Mouse (Mus musculus) frontal cortex, postnatal 25 days (tissue): Measurements from ENCODE around the gene Plppr4.

Experiments used
- DNase-seq, 2 experiments: peaks; one replicate each; pipeline ENCODE4 v3.0.0; 2022; ENCODE audit warnings: low spot score in 2 of 2

Gene Plppr4

DNA sequence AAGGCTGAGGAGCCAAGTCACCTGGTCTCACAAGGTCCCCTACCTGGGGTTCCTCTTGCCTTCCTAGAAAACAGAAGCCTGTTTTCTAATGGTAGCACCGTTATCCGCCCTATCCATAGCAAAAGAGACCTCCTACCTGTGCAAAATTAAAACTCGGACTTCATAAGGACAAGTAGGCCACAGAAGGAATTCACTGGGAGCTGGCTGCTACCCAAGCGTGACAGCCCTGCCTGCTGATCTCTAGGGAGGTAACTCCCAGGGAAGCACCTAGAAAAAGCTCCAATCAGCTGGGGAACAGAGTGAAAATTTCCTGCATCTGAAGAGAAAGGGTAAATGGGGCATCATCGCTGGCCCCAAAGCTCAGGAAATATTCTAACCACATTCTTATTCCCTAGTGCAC is at the start of gene Plppr4:
Plppr4 (minus strand) TSS at position 349 of the 400 bp plus-strand sequence.
- no peak for DNase-seq

DNA sequence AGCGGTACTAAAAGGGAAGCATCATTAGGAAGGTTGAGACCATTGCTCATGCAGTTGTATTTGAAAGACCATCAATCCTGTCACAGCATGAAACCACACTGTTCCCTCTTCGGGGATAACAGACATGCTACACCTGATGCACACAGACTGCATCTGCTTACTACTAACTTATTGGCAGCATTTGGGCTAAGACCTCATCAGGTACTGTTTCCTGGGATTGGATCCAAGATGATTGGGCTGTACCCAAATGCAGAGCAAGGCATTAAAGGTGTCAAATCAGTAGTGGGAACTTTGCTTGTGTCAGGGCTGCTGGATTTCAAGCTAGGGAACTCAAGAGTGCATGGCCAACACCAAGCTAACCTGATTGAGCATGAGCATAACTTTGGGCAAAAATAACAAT is 45.1 kb upstream of the Plppr4 start:
- no peak for DNase-seq

DNA sequence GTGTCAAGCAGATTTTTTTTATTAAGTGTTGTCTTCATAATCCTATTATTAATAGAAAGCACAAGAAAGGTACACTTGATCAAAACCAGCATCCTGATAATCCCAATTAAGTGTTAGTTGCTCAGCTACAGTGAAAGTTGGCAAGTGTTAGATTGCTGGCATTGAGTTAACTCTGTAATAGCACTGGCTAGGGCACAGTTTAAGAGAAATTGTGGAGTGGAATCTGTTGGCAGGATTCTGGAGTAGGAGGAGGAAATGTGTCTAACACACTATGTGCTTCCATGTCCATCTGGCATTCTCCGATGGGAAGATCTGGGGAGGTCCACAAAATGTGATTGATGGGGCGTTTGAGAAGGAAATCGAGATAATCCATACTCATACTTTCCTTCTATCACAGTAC is 43.1 kb upstream of the Plppr4 start:
- DNase-seq = no peak

DNA sequence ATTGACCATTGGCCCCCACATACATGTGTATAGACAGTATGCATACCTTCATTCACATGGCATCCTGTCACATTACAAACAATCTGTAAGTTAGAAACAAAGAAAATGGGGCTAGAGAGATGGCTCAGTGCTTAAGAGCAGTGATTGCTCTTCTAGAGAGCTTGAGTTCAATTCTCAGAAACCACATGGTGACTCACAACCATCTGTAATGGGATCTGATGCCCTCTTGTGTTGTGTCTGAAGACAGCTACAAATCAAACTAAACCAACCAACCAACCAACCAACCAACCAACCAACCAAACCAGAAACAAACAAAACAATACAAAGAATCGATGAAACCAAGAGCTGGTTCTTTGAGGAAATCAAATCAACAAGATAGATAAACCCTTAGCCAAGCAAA is 5.4 kb upstream of the Plppr4 start:
- DNase-seq = no peak

DNA sequence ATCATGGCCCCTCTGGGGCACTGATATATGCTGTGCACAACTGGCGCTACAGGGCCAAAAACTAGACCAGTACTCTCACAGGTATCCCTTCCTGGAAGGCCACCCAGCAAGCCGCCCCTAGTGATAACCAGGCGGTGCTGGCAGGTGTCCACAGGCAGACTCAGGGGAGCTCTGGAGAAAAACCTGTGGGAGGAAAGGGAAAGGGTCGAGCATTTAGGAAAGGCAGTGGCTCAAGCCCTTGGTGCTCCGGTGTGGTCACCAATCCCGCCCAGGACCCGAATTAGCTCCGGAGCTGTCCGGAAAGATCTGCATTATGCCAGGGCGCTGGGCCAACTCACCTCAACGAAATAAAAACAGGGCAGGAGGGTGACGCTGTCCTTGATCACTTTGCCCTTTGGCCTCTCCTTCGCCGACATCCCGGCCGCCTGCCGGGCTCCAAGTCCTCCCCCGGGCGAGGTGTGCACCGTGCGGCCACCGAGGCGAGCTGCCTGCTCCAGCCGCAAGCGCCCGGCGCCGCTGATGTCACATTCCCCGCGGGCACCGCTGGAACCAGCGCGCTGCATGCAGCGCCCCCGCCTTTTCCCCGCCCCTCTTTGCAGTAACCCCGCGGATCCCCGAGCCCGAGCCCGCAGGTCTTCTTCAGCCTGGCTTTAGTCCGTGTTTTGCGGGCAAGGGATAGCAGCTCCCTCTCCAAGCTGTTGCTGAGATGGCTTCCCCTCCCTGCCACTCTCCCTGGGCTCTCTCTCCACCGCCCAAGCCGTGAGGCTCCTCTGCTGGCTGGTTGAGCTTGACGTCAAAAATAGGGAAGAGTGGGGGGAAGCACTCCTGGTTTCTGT is 772 bp downstream of the Plppr4 start:
- peak; percentile 55 to 63 for DNase-seq

DNA sequence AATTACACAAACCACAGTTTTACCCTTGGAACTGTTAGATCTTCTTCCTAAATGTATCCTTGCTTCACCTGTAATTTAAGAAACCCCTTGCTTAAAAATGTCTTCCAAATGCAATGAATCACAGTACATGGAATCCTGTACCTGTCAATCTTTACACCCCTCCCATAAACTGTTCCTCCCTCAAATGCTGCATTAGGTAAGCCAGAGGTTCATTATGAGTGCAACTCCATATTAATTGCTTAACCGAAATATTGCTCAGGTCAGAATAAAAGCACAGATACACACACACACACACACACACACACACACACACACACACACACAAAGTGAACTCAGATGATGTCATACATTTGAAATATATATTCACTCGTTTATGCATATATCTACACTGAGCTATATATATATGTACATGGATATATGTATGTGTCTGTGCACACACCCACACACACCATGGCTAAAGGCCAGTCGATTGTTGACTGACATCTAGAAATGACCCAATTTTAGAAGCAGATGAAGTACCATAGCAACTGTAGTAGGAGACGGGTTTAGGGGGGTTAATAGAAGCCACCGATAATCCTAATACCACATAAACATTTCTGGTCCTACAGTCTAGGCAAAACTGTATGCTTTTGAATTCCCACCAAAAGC is 1.6 kb downstream of the Plppr4 start:
- DNase-seq = no peak

DNA sequence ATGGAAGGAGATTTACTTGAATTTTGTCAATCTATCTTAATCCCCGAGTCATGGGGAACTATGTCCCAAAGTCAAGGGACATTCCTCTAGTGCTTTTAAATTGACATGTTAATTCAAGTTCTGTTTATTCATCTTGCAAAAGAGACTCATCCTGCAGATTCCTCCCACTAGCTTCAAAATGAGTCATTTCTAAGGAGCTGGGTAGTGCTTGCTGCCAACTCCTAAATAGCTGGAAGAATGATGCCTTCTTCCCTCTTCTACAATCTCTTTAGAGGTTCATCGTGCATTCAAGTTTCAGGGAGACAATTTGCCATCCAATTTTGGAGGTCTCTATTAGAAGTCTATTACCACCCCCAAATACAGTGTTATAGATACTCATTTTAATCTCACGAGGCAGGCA is 3.3 kb downstream of the Plppr4 start:
- no peak for DNase-seq

DNA sequence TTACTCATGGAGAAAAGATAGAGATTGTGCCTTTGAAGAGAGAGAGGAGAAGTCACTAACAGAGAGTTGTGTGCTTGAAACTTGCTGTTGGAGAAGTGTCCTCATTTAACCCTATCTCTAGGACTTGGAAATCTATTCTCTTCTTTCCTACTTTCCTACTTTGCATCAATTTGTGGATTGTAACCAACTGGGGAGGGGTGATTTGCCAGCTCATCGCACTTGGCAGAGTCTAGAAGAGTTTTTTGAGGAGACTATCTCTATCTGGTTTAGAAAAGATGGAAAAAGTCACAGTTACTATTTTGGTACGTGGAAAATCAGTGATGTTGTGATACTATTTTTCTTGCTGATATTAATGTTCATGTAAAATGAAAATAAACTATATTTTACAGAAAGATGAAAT is 6.7 kb downstream of the Plppr4 start:
- DNase-seq = no peak

DNA sequence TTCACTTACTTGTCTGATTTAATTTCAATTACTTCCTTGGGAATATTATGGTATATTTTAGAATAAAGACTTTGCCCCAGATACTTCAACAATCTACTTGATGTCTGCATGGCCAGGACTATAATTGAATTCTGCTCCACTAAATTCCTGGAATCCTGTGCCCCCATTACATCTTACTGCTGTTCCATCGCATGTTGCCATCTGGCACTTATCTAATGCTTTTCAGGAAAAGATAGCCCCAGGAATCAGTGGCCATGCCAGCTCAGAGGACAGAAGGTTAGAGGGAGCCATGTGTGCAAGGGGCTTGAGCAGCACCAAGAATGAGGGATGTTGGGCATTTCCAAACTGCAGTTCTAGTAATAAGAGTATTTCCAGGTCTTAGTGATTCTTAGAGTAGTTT is 14.3 kb downstream of the Plppr4 start:
- no peak for DNase-seq

DNA sequence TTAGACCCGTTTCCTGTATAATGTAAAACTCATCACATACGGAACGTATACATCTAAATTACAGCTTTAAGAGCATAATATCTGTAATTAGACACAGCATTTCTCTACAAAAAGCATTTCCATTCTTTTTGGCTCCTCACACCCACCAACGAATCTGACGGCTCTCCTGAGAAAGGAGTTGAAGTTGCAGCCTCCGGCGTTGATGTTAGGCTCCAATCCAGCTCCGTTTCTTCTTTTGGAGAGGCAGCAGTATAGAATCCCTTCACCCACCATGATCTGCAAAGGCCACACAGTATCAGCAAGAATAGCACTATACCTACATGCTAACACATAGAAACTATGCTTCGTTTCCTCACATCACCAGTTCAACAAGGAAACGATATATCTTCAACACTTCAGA is 29.2 kb downstream of the Plppr4 start:
- DNase-seq = no peak

DNA sequence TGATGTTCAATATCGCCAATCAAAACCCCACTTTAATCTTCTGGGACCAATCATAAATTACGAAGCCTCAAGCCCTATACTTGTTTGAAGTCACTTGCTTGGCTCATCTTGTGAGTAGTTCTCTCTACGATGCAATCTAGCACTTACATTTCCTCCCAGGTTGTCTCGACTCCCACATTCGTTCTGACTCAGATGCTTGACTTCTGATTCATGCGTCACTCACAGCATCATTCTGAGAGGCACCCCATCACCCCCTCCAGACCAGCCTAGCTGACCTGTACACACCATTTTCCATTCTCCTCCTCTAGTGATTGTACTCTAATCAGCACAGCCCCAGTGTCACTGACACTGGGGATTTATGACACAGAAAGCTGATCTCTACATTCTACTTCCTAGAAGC is 31.2 kb downstream of the Plppr4 start:
- no peak for DNase-seq

DNA sequence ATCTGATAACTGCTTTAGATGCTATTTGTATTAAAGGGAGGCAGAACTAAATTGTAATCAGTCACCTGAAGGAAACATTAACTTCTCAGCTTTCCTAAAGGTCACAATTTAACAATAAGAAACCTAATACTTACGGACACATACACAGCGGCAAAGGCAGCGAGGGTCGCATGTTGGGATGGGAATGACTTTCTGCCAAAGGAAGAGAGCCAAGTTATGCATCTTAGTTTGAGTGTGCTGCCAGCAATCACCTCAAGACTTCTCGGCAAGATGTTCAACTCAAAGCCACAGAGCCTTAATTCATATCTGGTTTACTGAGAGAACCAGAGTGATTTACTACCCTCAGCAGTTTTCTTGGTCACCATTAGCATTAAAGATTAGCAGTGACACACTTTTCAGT is 34.1 kb downstream of the Plppr4 start:
- DNase-seq = no peak

DNA sequence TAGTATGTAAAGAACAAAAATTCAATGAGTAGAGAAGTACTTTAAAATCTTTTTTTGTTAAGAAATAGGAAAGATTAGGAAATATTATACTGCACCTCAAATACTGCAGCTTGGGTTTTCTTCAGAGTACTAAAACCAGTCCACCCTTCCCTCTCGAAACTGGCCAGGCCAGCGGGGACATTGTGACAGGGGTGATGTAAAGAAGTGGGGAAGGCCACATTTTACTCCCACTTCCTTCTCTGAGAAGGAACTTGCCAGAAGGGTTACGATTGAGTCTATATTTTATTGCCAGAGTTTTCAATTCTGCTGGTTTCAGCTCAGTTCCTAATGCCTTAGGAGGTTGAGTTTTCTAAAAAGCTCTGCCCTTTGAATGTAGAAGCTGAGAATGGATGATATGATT is 41.0 kb downstream of the Plppr4 start:
- DNase-seq = no peak

DNA sequence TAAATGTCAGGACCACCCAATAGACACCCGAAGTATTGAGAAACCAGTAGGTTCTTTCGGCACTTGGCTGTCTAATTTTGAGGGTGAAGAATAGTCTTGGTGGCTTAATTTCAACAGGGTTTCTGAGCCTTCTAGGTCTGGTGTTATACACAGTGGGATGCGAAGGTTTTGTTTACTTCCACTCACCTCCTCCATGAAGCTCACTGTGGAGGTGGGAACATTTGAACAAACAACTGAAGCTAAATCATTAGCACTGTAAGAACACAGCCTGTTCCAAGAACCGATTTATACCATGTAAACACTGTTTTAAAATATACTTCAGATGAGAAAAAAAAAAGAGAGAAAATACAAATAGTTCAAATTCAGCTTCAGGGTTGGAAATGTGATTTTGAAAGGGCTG is 47.3 kb downstream of the Plppr4 start:
- DNase-seq = no peak

DNA sequence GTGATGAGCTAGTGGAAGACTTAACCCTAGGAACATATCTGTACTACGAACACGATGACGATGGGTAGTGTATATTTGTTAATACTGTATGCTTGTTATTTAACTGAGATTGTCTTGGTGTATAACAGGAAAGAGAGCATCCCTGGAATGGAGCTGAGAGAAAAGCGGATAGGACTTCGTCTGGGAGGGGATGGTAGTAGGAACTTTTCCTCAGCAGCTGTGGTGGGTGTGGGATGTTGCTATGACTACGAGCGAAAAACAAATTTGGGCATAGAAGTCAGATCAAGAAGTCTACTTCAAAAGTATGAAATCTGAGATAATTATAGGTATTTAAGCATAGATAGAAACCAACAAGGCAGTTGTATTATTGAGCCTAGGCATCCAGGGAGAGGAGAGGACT is 48.6 kb downstream of the Plppr4 start:
- no peak for DNase-seq

DNA sequence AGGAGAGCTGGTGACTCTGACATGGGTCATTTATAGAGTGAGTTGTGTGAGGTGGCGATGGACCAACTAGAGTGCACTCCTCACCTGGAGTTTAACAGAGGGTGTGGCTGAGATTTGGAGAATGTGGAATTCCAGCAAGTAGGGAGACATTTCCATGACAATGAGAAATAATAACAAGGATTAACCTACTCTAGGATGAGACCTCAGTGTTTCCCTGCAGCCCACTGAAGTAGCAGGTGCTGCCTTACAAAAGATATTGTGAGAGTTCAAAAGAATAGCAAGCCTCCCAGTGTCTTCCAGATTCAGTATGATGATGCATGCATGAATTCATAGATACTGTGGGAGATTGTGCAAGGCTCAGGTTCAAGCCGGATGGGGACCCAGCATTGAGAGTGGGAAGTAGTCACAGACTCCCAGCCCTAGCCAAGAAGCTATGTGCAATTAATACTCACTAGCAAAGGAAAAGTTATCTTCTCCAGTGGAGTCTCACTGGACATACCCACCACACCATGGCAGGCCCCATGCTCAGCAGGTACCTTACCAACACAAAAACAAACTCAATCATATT is 49.8 kb downstream of the Plppr4 start:
- no peak for DNase-seq

DNA sequence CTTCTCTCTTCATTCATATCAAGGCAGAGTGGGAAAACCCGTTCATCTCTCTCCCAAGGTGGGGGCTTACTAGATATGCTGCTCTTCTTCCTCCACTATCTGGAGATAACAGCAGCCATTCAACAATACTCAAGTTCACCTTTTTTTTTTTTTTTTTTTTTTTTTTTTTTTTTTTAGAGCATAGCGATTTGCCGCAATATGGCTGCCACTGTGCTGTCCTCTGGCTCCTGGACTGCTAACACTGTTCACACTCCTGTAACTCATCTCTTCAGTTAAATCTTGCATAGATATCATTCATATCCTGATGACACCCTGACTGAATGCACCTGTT is 51.1 kb downstream of the Plppr4 start:
- no peak for DNase-seq

DNA sequence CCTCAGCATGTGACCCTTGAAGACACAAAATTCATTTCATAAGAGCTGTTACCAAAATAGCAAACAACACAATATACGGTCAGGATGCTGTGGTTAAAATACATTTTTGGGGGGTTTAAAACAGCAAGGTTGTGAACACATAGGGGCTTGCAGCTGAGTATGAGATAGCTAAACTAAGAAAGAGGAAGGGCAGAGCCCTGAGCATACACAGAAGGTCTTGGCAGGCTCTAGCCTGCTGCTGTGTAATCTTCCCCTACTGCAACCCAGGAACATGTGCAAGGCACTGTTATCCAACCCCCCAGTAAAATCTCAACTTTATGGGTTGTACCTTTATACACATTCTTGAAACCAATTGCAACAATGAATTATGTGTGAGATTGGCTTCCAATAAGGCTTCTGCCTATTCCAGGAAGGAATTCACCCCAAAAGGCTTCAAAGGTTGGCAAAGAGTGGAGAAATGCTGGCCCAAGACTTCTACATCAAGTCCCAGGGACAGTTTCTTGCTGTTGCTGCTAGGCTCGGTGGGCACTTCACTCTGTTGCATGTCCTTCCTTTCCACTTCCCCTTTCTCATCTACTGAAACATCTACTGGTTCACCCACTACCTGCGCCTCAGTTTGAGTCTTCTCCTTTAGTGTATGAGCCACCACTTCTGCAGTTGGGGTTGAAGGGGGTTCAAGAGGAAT is 51.6 kb downstream of the Plppr4 start:
- DNase-seq = no peak

DNA sequence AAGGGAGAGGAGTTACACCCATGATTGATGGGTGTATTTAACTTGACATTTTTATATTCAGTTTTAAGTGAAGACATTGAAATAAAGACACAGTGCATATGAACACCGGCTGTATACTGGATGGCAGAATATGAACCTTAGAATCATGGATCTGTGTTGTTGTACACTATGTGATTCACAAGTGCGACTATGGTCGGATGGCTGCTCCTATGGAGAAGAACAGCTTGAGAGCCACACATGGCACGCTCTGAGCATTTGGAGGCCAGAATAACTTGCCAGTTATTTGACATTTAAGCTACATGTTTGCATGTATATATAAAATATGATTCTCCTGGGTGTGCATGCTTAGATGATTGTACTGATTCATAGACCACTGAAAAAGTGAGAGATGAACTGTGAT is 53.1 kb downstream of the Plppr4 start:
- DNase-seq = no peak

DNA sequence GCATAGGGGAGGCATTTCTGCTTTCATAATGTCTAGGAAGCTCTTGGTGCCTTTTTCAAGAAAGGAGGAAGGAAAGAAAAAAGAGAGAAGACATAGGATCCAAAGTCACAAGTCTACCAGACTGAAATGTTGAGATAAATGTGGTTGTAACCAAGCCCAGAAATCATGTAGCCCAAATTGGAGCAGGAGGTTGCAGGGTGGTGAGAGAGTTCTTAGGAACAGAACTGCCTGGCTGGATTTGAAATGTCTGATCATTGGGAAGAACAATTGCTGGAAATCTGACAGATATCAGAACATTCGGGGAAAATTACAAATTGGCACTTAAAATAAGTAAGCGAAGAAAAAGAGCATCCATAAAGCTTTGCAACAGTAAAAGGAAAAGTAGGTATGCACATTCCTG is 56.6 kb downstream of the Plppr4 start:
- DNase-seq = no peak

DNA sequence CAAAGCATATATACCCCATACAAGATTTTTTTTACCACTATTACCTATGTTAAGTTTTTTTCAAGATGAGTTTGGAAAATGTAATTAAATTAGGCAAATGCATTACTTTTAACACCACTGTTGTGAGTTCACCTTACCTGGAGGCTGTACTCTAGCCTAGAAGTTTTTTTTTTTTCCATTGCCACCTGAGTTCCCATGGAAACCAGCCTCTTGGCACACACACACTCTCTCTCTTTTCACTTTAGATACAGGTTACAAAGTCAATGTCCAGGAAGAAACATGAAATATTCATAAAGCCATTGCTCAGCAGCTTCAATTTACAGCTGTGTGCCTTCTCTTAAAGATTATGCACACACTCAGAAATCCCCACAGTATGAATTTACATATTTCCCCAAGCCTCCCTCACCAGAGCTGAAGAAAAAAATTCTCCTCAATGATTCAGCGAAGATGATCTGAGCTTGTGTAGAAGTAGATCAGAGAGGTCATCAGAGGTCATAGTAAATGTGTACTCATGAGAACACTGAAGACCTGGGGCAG is 59.9 kb downstream of the Plppr4 start:
- no peak for DNase-seq

DNA sequence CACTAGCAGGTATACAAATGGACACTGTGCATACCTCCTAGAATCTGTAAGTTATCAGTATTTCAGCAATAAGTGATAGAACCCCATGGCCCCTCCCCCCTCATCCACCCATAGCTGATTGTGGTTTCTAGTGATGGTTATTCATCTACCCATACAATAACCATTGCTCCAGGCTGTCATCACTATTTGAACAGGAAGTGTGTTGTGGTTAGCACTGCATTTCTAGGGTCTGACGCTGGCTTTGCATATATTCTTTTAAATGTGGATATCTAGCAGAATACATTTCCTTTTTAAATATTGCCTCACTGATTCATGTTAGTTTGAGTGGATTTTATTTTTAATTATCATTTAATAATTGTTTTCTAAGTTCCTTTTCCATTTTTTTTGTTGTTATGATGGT is 62.9 kb downstream of the Plppr4 start:
- DNase-seq = no peak
